Mouse (Mus musculus): Measurements from ENCODE around the gene Nusap1. TPM values are rescaled to one million over a fixed set of nuclear protein-coding genes. Genes with fewer than 3 reads are reported as not detected.
"Not testable (repeated sequence)": the region's sequence is repeated elsewhere in the genome, so short reads cannot be mapped to it uniquely, and the experiment has no call there.

The Nusap1 gene
- polyA plus RNA-seq, 1 experiment from 2014 or later: 73.8 TPM

DNA sequence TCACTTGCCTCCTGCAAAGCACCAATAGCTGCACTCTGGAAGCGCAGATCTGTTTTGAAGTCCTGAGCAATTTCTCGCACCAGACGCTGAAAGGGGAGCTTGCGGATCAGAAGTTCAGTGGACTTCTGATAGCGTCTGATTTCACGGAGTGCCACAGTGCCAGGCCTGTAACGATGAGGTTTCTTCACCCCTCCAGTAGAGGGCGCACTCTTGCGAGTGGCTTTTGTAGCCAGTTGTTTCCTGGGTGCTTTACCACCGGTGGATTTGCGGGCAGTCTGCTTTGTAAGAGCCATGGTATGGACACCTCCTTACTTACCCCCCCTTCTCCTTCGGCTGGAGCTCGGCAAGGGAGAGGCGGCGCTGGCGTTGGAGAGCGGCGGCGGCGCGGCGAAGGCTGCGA, 47.6 kb downstream of the Nusap1 start:
- WGBS: 71% methylated on average over 22 of the region's 23 CpGs
- not testable (repeated sequence) for H3K9me3 ChIP-seq; H3K27me3 ChIP-seq; H3K36me3 ChIP-seq; H3K4me3 ChIP-seq; ATAC-seq (ENCODE audit: low FRiP score, low read depth); H3K4me2 ChIP-seq (replicated peaks); H3K9ac ChIP-seq; H3K4me1 ChIP-seq; H3K27ac ChIP-seq

DNA sequence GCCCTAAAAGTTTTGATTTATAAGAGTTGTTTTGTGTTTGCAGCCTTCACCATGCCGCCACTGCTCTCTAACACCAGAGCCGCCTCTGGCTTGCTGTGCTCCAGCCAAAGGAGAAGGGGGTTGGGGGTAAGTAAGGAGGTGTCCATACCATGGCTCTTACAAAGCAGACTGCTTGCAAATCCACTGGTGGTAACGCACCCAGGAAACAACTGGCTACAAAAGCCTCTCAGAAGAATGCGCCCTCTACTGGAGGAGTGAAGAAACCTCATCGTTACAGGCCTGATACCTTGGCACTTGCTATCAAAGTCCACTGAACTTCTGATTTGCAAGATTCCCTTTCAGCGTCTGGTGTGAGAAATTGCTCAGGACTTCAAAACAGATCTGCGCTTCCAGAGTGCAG, 50.9 kb downstream of the Nusap1 start:
- no peak for ATAC-seq (ENCODE audit: low FRiP score, low read depth)
- peaks cover 3% of the 10 kb centered on the region for H3K4me1 ChIP-seq
- H3K9me3 ChIP-seq: no peaks in the 10 kb centered on the region
- H3K4me2 ChIP-seq (replicated peaks): no peak overlapping the region
- no peak overlapping the region for H3K9ac ChIP-seq
- no peak overlapping the region for H3K4me3 ChIP-seq
- no peaks in the 10 kb centered on the region for H3K27me3 ChIP-seq
- no peaks in the 10 kb centered on the region for H3K36me3 ChIP-seq
- H3K27ac ChIP-seq: no peak overlapping the region
- 14% methylated on average over 7 of the region's 7 CpGs for WGBS

DNA sequence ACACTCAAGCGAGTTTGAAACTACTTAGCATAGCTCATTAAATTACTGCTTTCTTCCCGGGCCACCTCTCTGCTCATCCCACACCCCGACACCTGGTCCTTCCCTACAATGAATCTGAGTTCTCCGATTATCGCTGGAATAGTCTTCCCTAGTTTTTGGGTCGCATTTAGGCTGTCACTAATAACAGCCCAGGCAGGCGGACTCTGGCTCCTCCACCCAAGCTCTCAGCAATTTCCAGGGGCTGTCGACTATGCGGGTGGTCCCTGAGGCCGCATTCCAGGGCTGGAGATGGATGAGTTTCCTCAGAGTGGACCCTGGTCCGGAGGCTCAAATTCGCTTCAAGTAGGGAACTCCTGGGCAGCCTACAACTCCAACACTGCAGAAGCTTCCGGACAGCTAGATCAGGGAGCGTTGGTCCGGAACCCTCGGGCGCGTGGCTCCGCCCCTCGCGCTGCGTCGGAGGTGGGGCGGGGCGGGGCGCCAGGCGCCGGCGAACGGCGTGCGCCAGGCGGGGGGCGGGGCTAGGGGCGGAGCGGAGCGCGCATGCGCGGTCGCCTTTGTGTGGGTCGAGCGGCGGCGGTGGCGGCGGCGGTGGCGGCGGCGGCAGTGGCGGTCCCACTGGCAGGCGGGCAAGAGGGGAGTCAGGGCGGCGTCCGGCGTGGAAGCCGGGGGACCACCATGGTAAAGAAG, 56.6 kb downstream of the Nusap1 start, which contains the start of gene Rtf1:
Gene Rtf1, plus strand, starts transcription at position 544 of the 690 bp plus-strand sequence.
- WGBS: under 1% methylated on average over 40 of the region's 58 CpGs
- H3K4me1 ChIP-seq: peaks cover 18% of the 10 kb centered on the region
- peak within 1 kb of the TSS; percentile 87 for H3K27ac ChIP-seq
- peak within 1 kb of the TSS; percentile 98 for H3K9ac ChIP-seq
- peak within 1 kb of the TSS; percentile 90 for H3K4me2 ChIP-seq (replicated peaks)
- ATAC-seq (ENCODE audit: low FRiP score, low read depth): peak; percentile 97
- H3K27me3 ChIP-seq: no peaks in the 10 kb centered on the region
- H3K36me3 ChIP-seq: peaks cover 1% of the 10 kb centered on the region; the same call in 1 of the 2 replicates
- H3K9me3 ChIP-seq: no peaks in the 10 kb centered on the region
- H3K4me3 ChIP-seq: peak within 1 kb of the TSS; percentile 100

DNA sequence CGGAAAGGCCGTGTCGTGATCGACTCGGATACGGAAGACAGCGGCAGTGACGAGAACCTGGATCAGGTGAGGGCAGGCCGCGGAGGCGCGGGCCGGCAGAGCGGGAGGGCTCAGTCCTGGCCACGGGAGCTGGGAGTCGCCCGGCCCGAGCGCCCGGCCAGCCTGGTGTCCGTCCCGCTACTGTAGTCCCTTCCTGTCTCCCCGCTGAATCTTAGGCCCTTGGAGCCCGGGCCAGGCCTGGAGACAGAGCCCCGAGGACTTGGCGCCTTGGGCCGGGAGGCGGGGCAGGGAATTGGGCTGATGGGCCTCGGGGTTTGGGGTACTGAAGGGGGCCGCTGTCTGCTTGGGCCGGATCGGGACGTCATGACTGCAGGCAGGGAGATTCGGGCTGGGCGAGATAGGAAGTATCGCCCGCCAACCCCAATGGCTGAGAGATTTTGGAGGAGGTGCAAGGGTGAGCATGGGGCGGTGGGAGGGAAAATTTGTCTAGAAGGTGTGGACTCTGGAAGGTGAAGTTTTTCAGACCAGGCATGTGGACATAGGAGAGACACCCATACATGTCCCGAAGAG, 57.2 kb downstream of the Nusap1 start:
- peak; percentile 88 for ATAC-seq (ENCODE audit: low FRiP score, low read depth)
- H3K4me2 ChIP-seq (replicated peaks): peak overlapping the region; percentile 90

DNA sequence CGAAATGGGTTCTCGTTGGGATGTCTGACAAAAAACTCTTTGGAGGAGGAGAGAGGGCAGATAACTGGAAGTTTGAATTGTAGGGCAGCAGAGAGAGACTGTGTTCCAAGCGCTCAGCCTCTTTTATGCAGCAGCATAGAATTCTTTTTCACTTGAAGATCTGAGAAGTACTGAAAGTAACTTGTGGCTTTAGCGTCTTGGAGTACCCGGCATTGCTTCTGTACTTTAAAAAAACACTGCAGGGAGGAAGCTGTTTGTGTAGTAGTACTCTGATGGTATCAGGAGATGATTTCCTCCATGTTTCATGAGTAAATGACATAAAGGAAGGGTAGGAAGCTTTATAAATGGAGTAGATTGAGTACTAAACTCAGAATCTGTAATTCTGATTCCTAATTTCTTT, 57.7 kb downstream of the Nusap1 start:
- no peak for ATAC-seq (ENCODE audit: low FRiP score, low read depth)
- H3K36me3 ChIP-seq: peaks cover 4% of the 10 kb centered on the region; the same call in 1 of the 2 replicates
- H3K9me3 ChIP-seq: no peaks in the 10 kb centered on the region
- H3K9ac ChIP-seq: peak overlapping the region; percentile 98
- peaks cover 18% of the 10 kb centered on the region for H3K4me1 ChIP-seq
- H3K4me3 ChIP-seq: peak overlapping the region; percentile 100
- peak overlapping the region; percentile 90 for H3K4me2 ChIP-seq (replicated peaks)
- no peak overlapping the region for H3K27ac ChIP-seq
- no peaks in the 10 kb centered on the region for H3K27me3 ChIP-seq
- WGBS: 5% methylated on average over 5 of the region's 5 CpGs

More for the DNA sequence above, 57.2 kb downstream of the Nusap1 start:
- H3K9me3 ChIP-seq: no peaks in the 10 kb centered on the region
- peak overlapping the region; percentile 98 for H3K9ac ChIP-seq
- H3K27me3 ChIP-seq: no peaks in the 10 kb centered on the region
- H3K4me3 ChIP-seq: peak overlapping the region; percentile 100
- peaks cover 18% of the 10 kb centered on the region for H3K4me1 ChIP-seq
- H3K27ac ChIP-seq: peak overlapping the region; percentile 76
- H3K36me3 ChIP-seq: peaks cover 4% of the 10 kb centered on the region; the same call in 1 of the 2 replicates
- WGBS: under 1% methylated on average over 39 of the region's 39 CpGs

DNA sequence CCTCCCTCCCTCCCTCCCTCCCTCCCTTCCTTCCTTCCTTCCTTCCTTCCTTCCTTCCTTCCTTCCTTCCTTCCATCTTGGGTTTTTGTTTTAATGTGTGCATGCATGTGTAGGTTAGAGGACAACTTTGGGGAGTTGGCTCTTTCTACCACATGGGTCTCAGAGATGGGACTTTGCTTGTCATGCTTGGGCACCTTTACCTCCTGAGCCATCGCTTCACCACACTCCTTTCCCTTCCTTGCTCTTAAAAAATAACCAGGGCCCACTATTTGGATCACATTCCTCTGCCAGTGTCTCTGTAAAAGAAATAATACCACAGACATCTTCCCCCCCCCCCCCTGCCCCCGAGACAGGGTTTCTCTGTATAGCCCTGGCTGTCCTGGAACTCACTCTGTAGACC, 65.6 kb downstream of the Nusap1 start:
- Histone ChIP-seq H3K4me2 (replicated peaks) (no peak overlapping the region), H3K36me3 (peaks cover 31% of the 10 kb centered on the region), H3K4me3 (no peak overlapping the region), H3K4me1 (no peaks in the 10 kb centered on the region), H3K9ac (no peak overlapping the region), H3K27ac (no peak overlapping the region), H3K27me3 (no peaks in the 10 kb centered on the region), H3K9me3 (no peaks in the 10 kb centered on the region)
- WGBS: 87% methylated on average over 2 of the region's 2 CpGs
- ATAC-seq (ENCODE audit: low FRiP score, low read depth): no peak

DNA sequence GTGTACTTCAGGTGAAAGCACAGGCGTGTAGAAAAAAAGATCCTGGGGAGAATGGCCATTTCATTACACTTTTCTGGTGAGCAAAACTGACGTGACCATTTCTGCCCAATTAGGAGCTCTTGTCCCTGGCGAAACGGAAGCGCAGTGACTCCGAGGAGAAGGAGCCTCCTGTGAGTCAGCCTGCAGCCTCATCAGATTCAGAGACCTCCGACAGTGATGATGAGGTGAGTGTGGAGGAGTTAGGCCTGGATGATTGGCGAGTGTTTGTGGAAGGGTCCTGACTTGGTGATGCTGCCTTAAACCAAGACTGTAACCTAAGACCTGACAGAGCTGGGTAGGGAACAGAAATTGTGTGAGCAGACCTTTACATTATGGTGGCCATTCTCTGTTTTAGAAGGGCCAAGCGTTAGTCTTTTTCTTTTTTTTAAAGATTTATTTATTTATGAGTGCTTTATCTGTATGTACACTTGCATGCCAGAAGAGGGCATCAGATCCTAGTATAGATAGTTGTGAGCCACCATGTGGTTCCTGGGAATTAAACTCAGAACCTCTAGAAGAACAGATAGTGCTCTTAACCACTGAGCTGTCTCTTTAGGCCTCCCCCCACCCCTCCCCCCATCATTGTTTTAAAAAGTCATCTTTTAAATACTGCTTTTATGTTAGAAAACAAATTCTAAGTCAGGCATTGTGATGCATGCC, 74.1 kb downstream of the Nusap1 start:
- Histone ChIP-seq H3K4me3 (no peak overlapping the region), H3K27me3 (no peaks in the 10 kb centered on the region), H3K27ac (no peak overlapping the region), H3K4me1 (no peaks in the 10 kb centered on the region), H3K9ac (no peak overlapping the region), H3K36me3 (peaks cover 45% of the 10 kb centered on the region), H3K9me3 (no peaks in the 10 kb centered on the region), H3K4me2 (replicated peaks) (no peak overlapping the region)
- 83% methylated on average over 9 of the region's 9 CpGs for WGBS
- ATAC-seq (ENCODE audit: low FRiP score, low read depth): no peak

DNA sequence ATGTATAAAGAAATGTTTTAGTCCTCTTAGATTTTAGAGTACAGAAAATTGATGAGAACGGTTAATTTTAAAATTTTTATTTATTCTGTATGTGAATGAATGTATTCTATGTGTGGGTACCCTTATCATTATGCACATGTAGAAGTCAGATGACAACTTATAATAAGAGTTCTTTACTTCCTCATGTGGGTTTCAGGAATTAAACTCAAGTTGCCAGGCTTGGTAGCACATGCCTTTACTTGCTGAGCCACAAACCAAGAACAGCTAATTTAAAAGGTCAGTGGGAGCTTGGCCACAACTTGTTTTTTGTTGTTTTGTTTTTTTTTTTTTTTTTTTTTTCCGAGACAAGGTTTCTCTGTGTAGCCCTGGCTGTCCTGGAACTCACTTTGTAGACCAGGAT, 76.7 kb downstream of the Nusap1 start:
- H3K4me2 ChIP-seq (replicated peaks): no peak overlapping the region
- no peak overlapping the region for H3K9ac ChIP-seq
- H3K27me3 ChIP-seq: no peaks in the 10 kb centered on the region
- peaks cover 37% of the 10 kb centered on the region for H3K36me3 ChIP-seq
- no peaks in the 10 kb centered on the region for H3K4me1 ChIP-seq
- H3K9me3 ChIP-seq: no peaks in the 10 kb centered on the region
- no peak overlapping the region for H3K27ac ChIP-seq
- WGBS: 88% methylated on average over 2 of the region's 2 CpGs
- ATAC-seq (ENCODE audit: low FRiP score, low read depth): no peak
- no peak overlapping the region for H3K4me3 ChIP-seq

DNA sequence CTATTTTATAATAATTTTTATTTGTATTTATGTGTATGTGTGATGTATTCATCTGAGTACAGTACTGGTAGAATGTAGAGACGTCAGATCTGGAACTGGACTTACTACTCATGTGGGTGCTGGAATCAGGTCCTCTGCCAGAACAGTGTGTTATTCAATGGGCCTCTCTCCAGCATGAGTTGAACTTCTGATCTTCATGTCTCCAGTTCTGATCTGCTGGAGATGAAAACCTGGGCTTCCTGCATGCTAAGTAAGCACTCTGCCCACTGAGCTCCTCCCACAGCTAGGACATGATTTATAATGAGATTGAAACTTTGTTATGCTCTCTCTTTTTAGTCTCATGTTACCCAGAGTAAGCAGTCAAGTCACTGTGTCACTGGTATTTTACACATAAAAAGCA, 78.0 kb downstream of the Nusap1 start:
- Histone ChIP-seq H3K4me2 (replicated peaks) (no peak overlapping the region), H3K9me3 (no peaks in the 10 kb centered on the region), H3K9ac (no peak overlapping the region), H3K27ac (no peak overlapping the region), H3K4me3 (no peak overlapping the region), H3K36me3 (peaks cover 46% of the 10 kb centered on the region), H3K27me3 (no peaks in the 10 kb centered on the region), H3K4me1 (no peaks in the 10 kb centered on the region)
- ATAC-seq (ENCODE audit: low FRiP score, low read depth): no peak
- 89% methylated on average over 1 of the region's 1 CpGs for WGBS

DNA sequence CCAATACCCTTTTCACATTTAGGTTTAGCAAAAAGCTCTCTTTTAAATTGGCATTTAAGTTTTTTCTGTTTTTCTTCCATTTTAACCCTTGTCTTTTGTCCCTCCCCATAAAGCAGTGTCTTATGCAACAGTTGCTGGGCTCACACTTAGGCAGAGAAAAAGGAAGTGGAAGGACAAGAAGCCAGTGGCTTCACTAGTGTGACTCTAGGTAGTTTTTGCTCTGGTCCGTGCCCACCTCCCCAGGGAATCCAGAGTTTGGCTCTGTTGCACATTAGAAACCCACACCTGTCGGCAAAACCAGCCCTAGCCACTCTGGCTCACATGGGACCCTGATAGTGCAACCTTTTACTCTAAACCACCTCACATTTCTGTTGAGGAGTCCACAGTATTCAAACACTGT, 80.4 kb downstream of the Nusap1 start:
- ATAC-seq (ENCODE audit: low FRiP score, low read depth): no peak
- peaks cover 49% of the 10 kb centered on the region for H3K36me3 ChIP-seq
- no peaks in the 10 kb centered on the region for H3K9me3 ChIP-seq
- no peak overlapping the region for H3K4me3 ChIP-seq
- 72% methylated on average over 2 of the region's 2 CpGs for WGBS
- no peaks in the 10 kb centered on the region for H3K27me3 ChIP-seq
- no peaks in the 10 kb centered on the region for H3K4me1 ChIP-seq
- no peak overlapping the region for H3K27ac ChIP-seq
- H3K4me2 ChIP-seq (replicated peaks): no peak overlapping the region
- no peak overlapping the region for H3K9ac ChIP-seq

DNA sequence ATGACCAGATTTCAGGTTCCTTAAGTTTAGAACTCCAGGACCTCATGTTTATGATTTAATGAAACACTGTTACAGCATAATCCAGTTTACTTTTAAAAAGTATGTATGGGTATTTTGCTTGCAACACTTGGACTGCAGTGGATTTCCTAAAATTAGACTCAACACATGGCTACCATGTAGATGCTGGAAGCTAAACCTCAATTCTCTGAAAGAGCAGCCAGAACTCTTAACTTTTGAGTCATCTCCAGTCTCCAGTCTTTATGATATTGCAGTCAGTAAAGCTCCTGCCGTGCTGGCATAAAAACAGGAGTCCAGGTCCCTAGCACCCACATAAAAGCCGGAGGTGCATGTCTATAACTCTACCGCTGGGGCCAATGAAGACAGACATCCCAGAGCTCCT, 81.9 kb downstream of the Nusap1 start:
- Histone ChIP-seq H3K4me3 (no peak overlapping the region), H3K4me1 (no peaks in the 10 kb centered on the region), H3K9ac (no peak overlapping the region), H3K4me2 (replicated peaks) (no peak overlapping the region), H3K27me3 (no peaks in the 10 kb centered on the region), H3K27ac (no peak overlapping the region), H3K36me3 (peaks cover 49% of the 10 kb centered on the region), H3K9me3 (no peaks in the 10 kb centered on the region)
- 85% methylated on average over 3 of the region's 3 CpGs for WGBS
- ATAC-seq (ENCODE audit: low FRiP score, low read depth): no peak

Data from limb, embryonic 13.5 days (tissue).